Mouse (Mus musculus) G1E (cell line): ENCODE results near the gene Cgnl1. TPM values are rescaled to one million over a fixed set of nuclear protein-coding genes. Genes with fewer than 3 reads are reported as not detected.

Source experiments
- ATAC-seq: 2 replicates; pipeline ENCODE4 v1.8.0; 2016; ENCODE audit warnings: mild to moderate bottlenecking; ENCODE audit not compliant: insufficient number of reproducible peaks, poor library complexity, low FRiP score, severe bottlenecking; ENCODE audit errors: extremely low read depth
- DNase-seq: peaks from one replicate; pipeline ENCODE4 v3.0.0; 2012; ENCODE audit warnings: low spot score
- H3K27me3 ChIP-seq: 2 replicates; pipeline ENCODE4 v1.6.1; 2012; ENCODE audit warnings: mild to moderate bottlenecking, low read length, inconsistent platforms; ENCODE audit not compliant: insufficient read depth
- H3K36me3 ChIP-seq: replicated peaks from 2 replicates; pipeline ENCODE3; 2012; ENCODE audit warnings: mild to moderate bottlenecking, inconsistent platforms
- H3K4me1 ChIP-seq: 2 replicates; pipeline ENCODE4 v1.6.1; 2012; ENCODE audit warnings: low read depth, low read length, inconsistent platforms, mixed read lengths; ENCODE audit not compliant: insufficient read depth
- H3K4me3 ChIP-seq: 2 replicates; pipeline ENCODE4 v1.5.1; 2012; ENCODE audit warnings: low read depth, mild to moderate bottlenecking, inconsistent platforms, low read length, moderate library complexity, mixed read lengths
- H3K9me3 ChIP-seq: replicated peaks from 2 replicates; pipeline ENCODE4 v1.6.1; 2012; ENCODE audit warnings: inconsistent platforms
- CTCF ChIP-seq: IDR thresholded peaks from 2 replicates; pipeline ENCODE4 v1.5.1; 2012; ENCODE audit warnings: low read depth, low read length, inconsistent platforms, mixed read lengths
- GATA1 ChIP-seq: IDR thresholded peaks from 2 replicates; pipeline ENCODE4 v1.6.1; 2012; ENCODE audit warnings: borderline replicate concordance, low read length, inconsistent platforms, mixed read lengths
- GATA2 ChIP-seq: IDR thresholded peaks from 2 replicates; pipeline ENCODE4 v1.6.1; 2012; ENCODE audit warnings: low read depth, low read length, inconsistent platforms, borderline replicate concordance
- POLR2AphosphoS5 ChIP-seq: IDR thresholded peaks from 2 replicates; pipeline ENCODE4 v1.6.1; 2012; ENCODE audit warnings: low read depth, low read length, inconsistent platforms; ENCODE audit not compliant: insufficient replicate concordance
- TAL1 ChIP-seq: conservative IDR thresholded peaks from 2 replicates; pipeline ENCODE4 v1.6.1; 2012; ENCODE audit warnings: low read depth, low read length, inconsistent platforms, mixed read lengths
- polyA plus RNA-seq: library from polyadenylated mRNA; stranded (reverse); fragments of >175 nt; gene quantifications from 2 replicates; pipeline ENCODE4 v1.2.3, GENCODE M21; 2012
- total RNA-seq, 2 experiments: library from RNA; stranded (forward) in 1 of 2; stranded (reverse) in 1 of 2; fragments of 200-1000 nt in 1 of 2; fragments of >200 nt in 1 of 2; fragmentation: Nextera tagmentation in 1 of 2; gene quantifications; 2 replicates each; pipeline ENCODE4 v1.2.3; 2014 to 2017

Gene Cgnl1
- total and polyA plus RNA-seq, 3 experiments: 0.98 to 1.6 (median 1.4) TPM

- Histone ChIP-seq H3K4me3 (no peak overlapping the region), H3K4me1 (peaks cover 8% of the 10 kb centered on the region; the same call in 1 of the 2 replicates), H3K9me3 (no peaks in the 10 kb centered on the region), H3K36me3 (no peaks in the 10 kb centered on the region), H3K27me3 (peaks cover 54% of the 10 kb centered on the region)
- no peak for DNase-seq
- ATAC-seq: no peak
- TF ChIP-seq CTCF: no peak
- TF ChIP-seq POLR2AphosphoS5: no peak
- TF ChIP-seq GATA2: no peak
- TF ChIP-seq GATA1: no peak
- TF ChIP-seq TAL1: no peak
Measured at GRCm38 (mm10) chr9:71804116-71804515, 32.7 kb upstream of the Cgnl1 start.

DNA sequence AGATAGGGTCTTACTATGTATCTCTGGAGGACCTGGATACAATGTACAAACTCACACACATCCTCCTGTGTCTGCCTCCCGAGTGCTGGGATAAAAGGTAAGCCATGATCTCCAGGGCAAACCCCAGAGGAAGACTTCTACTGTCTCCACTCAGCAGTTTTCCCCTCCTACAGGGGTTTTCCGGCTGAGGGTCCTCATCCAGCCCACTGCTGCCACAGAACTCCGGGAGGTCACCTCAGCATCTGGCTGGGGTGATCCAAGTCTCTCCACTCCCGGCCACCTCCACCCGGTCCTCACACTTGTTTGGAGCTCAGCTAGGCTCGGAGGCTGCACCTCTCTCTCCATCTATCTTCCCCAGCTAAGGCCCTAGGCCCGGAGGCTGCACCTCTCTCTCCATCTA lies 31.9 kb upstream of the Cgnl1 start:
- no peak for TF ChIP-seq GATA2
- no peak for TF ChIP-seq TAL1
- TF ChIP-seq CTCF: no peak
- TF ChIP-seq GATA1: no peak
- TF ChIP-seq POLR2AphosphoS5: no peak
- ATAC-seq (no peak), DNase-seq (no peak)
- Histone ChIP-seq H3K9me3 (no peaks in the 10 kb centered on the region), H3K4me1 (peaks cover 4% of the 10 kb centered on the region; the same call in 1 of the 2 replicates), H3K4me3 (no peak overlapping the region), H3K27me3 (peaks cover 55% of the 10 kb centered on the region), H3K36me3 (no peaks in the 10 kb centered on the region)

DNA sequence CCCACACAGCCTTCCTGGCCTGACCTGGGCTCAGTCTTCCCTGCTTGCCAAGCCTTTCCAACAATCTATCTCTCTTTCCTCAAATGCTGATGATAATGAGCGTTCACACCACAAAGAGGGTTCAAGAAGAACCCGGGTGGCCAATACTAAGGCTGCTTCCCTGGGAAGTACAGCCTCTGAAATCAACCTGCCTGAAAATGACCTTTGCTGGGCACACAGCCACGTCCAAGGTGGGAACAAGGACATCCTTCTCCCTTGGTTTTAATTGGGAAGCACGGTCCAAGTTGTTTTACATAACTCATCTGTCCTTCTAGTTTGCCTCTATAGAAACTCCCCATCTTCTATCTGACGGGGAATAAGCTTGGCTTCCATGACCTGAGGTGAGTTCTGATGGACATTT lies 28.2 kb upstream of the Cgnl1 start:
- Histone ChIP-seq H3K9me3 (no peaks in the 10 kb centered on the region), H3K27me3 (peaks cover 69% of the 10 kb centered on the region), H3K4me1 (no peaks in the 10 kb centered on the region; the same call in 1 of the 2 replicates), H3K4me3 (no peak overlapping the region), H3K36me3 (no peaks in the 10 kb centered on the region)
- ATAC-seq: no peak
- no peak for TF ChIP-seq TAL1
- TF ChIP-seq POLR2AphosphoS5: no peak
- TF ChIP-seq GATA2: no peak
- TF ChIP-seq CTCF: no peak
- no peak for TF ChIP-seq GATA1
- no peak for DNase-seq

DNA sequence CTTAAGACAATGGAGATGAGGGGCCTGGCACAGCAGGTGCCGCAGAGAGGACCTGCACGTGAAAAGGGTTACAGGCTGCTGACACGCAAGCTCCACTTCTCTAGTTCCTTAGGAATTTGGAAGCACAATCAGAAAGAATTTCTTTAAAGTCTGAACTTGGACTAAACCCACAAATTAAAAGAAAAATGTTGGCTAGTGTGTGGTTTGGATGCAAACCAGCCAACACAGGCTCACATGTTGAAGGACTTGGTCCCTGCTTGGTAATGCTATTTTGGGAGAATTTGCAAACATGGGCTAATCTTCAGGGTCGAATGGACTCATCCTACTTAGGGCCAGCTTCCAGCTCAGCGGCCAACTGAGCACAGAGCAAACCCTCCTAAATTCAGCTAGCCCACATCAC lies 26.8 kb upstream of the Cgnl1 start:
- no peak for DNase-seq
- no peaks in the 10 kb centered on the region for H3K9me3 ChIP-seq
- H3K36me3 ChIP-seq: no peaks in the 10 kb centered on the region
- peaks cover 60% of the 10 kb centered on the region for H3K27me3 ChIP-seq
- ATAC-seq: no peak
- H3K4me1 ChIP-seq: no peaks in the 10 kb centered on the region; the same call in 1 of the 2 replicates
- TF ChIP-seq GATA2 (no peak), CTCF (no peak), GATA1 (no peak), TAL1 (no peak), POLR2AphosphoS5 (no peak)
- no peak overlapping the region for H3K4me3 ChIP-seq

DNA sequence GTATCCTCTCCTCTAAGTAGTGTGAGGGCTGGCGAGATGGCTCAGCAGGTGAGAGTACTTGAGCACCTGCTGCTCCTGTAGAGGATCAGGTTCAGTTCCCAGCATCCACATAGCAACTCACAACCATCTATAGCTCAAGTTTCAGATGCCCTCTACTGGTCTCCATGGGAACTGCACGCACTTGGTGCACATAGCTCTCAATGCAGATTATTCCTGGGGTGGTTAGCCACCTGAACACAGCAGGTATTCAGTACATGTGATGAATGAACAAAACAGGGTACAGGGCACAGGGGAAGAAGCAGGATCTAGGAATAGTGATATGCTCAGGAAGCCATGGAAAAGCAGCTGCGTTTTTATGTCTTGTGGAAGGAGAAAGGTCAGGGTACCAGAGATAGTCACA lies 6.0 kb upstream of the Cgnl1 start:
- no peak for DNase-seq

GRCm38 (mm10) chr9:71776337-71776736 lies 4.9 kb upstream of the Cgnl1 start:
- peaks cover 5% of the 10 kb centered on the region for H3K4me1 ChIP-seq
- ATAC-seq: no peak
- peaks cover 11% of the 10 kb centered on the region for H3K9me3 ChIP-seq
- no peaks in the 10 kb centered on the region for H3K36me3 ChIP-seq
- H3K27me3 ChIP-seq: peaks cover 17% of the 10 kb centered on the region
- TF ChIP-seq TAL1 (no peak), CTCF (no peak), GATA2 (no peak)
- DNase-seq: no peak
- no peak overlapping the region for H3K4me3 ChIP-seq

More for the DNA sequence above, 6.0 kb upstream of the Cgnl1 start:
- no peaks in the 10 kb centered on the region for H3K36me3 ChIP-seq
- peaks cover 5% of the 10 kb centered on the region for H3K4me1 ChIP-seq
- H3K4me3 ChIP-seq: no peak overlapping the region
- H3K9me3 ChIP-seq: peaks cover 8% of the 10 kb centered on the region
- peaks cover 17% of the 10 kb centered on the region for H3K27me3 ChIP-seq
- TF ChIP-seq CTCF: peak; percentile 53; the same call in 1 of the 2 replicates
- no peak for TF ChIP-seq TAL1
- ATAC-seq: no peak

- Histone ChIP-seq H3K36me3 (no peaks in the 10 kb centered on the region), H3K27me3 (peaks cover 8% of the 10 kb centered on the region), H3K4me1 (peaks cover 22% of the 10 kb centered on the region), H3K4me3 (no peak overlapping the region), H3K9me3 (peaks cover 11% of the 10 kb centered on the region)
- ATAC-seq: no peak
- no peak for TF ChIP-seq CTCF
- TF ChIP-seq POLR2AphosphoS5: no peak
- no peak for TF ChIP-seq GATA1
- TF ChIP-seq TAL1: no peak
- no peak for TF ChIP-seq GATA2
- DNase-seq: no peak
Measured at GRCm38 (mm10) chr9:71773563-71773962, 2.2 kb upstream of the Cgnl1 start.
